Mouse (Mus musculus) frontal cortex, postnatal 14 days (tissue): ENCODE results near the gene Hoxa4.

Experiments used
- DNase-seq, 2 experiments: peaks; one replicate each; pipeline ENCODE4 v3.0.0; 2022; ENCODE audit warnings: low spot score in 2 of 2

The Hoxa4 gene

GRCm38 (mm10) chr6:52180213-52180710 lies 11.3 kb downstream of the Hoxa4 start:
- no peak for DNase-seq

GRCm38 (mm10) chr6:52179690-52180089 lies 11.9 kb downstream of the Hoxa4 start:
- DNase-seq: no peak

- no peak for DNase-seq
Measured at GRCm38 (mm10) chr6:52178918-52179665, 12.5 kb downstream of the Hoxa4 start.

- no peak for DNase-seq
Measured at GRCm38 (mm10) chr6:52177806-52178205, 13.7 kb downstream of the Hoxa4 start.

- DNase-seq: no peak
Measured at GRCm38 (mm10) chr6:52177061-52177735, 14.4 kb downstream of the Hoxa4 start, which contains the start of gene 5730596B20Rik. 5730596B20Rik (plus strand) TSS chr6:52177498.

- no peak for DNase-seq
Measured at GRCm38 (mm10) chr6:52176391-52176790, 15.2 kb downstream of the Hoxa4 start.

- DNase-seq: no peak
Measured at GRCm38 (mm10) chr6:52175864-52176263, 15.7 kb downstream of the Hoxa4 start.

GRCm38 (mm10) chr6:52174968-52175751 lies 16.4 kb downstream of the Hoxa4 start:
- no peak for DNase-seq

- DNase-seq: no peak
Measured at GRCm38 (mm10) chr6:52173648-52174047, 17.9 kb downstream of the Hoxa4 start.

- no peak for DNase-seq
Measured at GRCm38 (mm10) chr6:52172501-52172900, 19.1 kb downstream of the Hoxa4 start.

GRCm38 (mm10) chr6:52171938-52172337 lies 19.6 kb downstream of the Hoxa4 start:
- no peak for DNase-seq

- no peak for DNase-seq
Measured at GRCm38 (mm10) chr6:52171331-52171730, 20.2 kb downstream of the Hoxa4 start.

- DNase-seq: no peak
Measured at GRCm38 (mm10) chr6:52170898-52171223, 20.7 kb downstream of the Hoxa4 start.

GRCm38 (mm10) chr6:52170166-52170897 lies 21.2 kb downstream of the Hoxa4 start:
- no peak for DNase-seq

- no peak for DNase-seq
Measured at GRCm38 (mm10) chr6:52169499-52170165, 21.9 kb downstream of the Hoxa4 start.

GRCm38 (mm10) chr6:52168191-52169055 lies 23.1 kb downstream of the Hoxa4 start:
- no peak for DNase-seq

GRCm38 (mm10) chr6:52167736-52168161 lies 23.8 kb downstream of the Hoxa4 start:
- no peak for DNase-seq

- no peak for DNase-seq
Measured at GRCm38 (mm10) chr6:52167176-52167575, 24.4 kb downstream of the Hoxa4 start.

GRCm38 (mm10) chr6:52166431-52167077 lies 25.0 kb downstream of the Hoxa4 start:
- DNase-seq: no peak
